Mouse (Mus musculus): ENCODE data around the gene Trh. TPM values are rescaled to one million over a fixed set of nuclear protein-coding genes. Genes with fewer than 3 reads are reported as not detected.

Gene Trh
- total RNA-seq, 4 experiments from 2014 or later, result not detected

- DNase-seq (ENCODE audit: low spot score in 2 of 2), result no peak
Measured at GRCm38 (mm10) chr6:92224981-92225380, 19.5 kb downstream of the Trh start.

- DNase-seq (ENCODE audit: low spot score in 2 of 2), result no peak
Measured at GRCm38 (mm10) chr6:92222021-92222420, 22.4 kb downstream of the Trh start.

GRCm38 (mm10) chr6:92221604-92222003 lies 22.8 kb downstream of the Trh start:
- DNase-seq (ENCODE audit: low spot score in 2 of 2), result no peak

DNA sequence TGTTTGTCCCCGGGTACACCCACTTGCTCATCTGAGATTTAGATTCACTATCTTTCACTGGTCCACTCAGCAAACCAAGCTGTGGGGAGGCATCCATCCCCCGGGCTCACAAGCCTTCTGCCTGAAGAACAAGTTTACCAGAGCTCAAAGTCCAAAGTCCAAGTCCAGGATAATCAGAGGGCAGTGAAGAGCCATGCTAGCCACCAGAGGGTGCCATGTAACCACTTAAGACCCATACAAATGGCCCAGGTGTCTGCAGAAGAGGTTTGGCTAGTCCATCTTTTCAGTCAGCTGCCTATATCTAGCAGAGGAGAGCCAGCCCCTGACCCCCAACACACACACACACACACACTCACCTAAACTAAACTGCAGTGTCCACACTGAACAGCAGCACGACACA lies 25.0 kb downstream of the Trh start:
- no peak for DNase-seq (ENCODE audit: low spot score in 2 of 2)

- DNase-seq (ENCODE audit: low spot score in 2 of 2), result peak; percentile 85 to 92
Measured at GRCm38 (mm10) chr6:92214773-92215449, 29.5 kb downstream of the Trh start, which contains the start of gene Rbsn. Gene Rbsn, minus strand, starts transcription at chr6:92214925.

GRCm38 (mm10) chr6:92214055-92214772 lies 30.2 kb downstream of the Trh start:
- DNase-seq (ENCODE audit: low spot score in 2 of 2), result no peak

DNA sequence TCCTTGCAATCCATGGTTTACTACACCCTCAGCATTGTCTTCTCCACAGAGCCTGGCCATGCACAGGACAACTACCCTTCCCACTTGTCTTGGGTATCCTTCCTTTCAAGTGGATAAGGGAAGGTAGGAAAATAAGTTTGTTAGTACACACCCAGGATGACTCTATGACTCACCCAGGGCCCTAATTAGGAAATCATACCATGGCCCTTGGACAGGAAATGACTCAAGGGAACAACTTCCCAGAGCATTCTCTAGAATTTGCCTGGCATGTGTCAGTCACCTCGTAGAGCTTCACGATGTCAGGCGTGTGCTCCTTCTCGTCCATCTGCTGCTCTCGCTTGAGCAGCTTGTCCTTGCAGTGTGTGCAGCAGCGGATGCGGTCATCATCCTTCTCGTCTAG lies 45.0 kb downstream of the Trh start:
- no peak for DNase-seq (ENCODE audit: low spot score in 2 of 2)

Other genes with a start within 250 kb of the Trh start
- 10 to 100 TPM; 20.7 to 26.5 (median 25.0) TPM for gene Nr2c2, start 153.3 kb downstream of the Trh start, total RNA-seq (2022)
- 10 to 100 TPM; 30.4 to 36.8 (median 36.1) TPM for gene Mrps25, start 60.6 kb downstream of the Trh start, total RNA-seq (2022)
- 10 to 100 TPM in 3 of 4 experiments, 1 to 10 TPM in 1; 9.5 to 13.4 (median 11.3) TPM for gene Rbsn, start 29.7 kb downstream of the Trh start, total RNA-seq (2022)

Data from gastrocnemius, adult 8-10 months (tissue).